Comparison of ENCODE assay signal across 7 mouse cellular contexts in the genomic region with DNA sequence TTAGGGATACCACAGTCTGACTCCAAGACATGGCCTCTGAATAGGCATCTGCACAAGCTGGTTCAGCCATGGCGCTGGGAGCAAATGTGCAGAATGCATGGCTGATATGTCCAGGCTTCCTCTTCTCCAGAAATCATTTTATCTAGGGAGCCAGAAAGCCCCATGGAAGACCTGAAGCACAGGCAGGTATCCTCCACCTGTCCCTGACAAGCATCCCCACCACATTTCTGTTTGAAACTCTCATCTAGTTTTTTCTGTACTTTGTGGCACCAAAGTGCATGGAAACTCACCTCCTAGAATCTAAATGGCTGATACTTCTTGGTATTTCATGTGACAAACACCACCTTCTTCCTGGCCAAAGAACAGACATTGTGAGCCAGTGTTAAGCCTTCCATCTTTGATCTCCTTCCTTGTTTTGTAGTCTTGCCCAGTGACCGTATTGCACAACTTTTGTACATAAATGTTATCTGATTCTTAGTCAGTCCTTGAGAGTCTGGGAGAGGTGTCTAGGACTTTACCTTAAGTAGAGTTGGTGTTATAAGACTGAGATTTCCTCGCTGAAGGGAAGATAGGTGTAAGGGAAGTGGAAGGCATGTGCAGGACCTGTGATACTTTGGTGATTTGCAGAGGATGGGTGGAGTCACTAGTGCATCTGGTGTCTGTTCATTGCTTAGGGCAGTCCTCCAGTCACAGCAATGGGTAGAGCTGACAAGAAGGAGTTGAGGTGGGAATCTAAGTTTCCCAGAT.
DNase-seq lines count a peak whose midpoint lies in the region; ATAC-seq and TF ChIP-seq lines count a peak whose summit lies in the region.
"Not testable (repeated sequence)": the region's sequence is repeated elsewhere in the genome, so short reads cannot be mapped to it uniquely, and the experiment has no call there.

No protein-coding gene starts in this region.

- WGBS in forebrain, embryonic 13.5 days: 73% methylated on average over 3 of the region's 3 CpGs
- 71% methylated on average over 3 of the region's 3 CpGs for WGBS in heart, embryonic 14.5 days
- 69% methylated on average over 3 of the region's 3 CpGs for whole genome bisulfite sequencing in limb, embryonic 14.5 days
- WGBS in lung, embryonic 16.5 days: 69% methylated on average over 3 of the region's 3 CpGs

- not testable (repeated sequence) for H3K27ac ChIP-seq in forebrain, embryonic 13.5 days; heart, embryonic 14.5 days (replicated peaks in 1 of 2; ENCODE audit: control insufficient read depth in 1 of 2, insufficient read depth in 1 of 2, low read depth in 2 of 2, low read length in 2 of 2); limb, embryonic 14.5 days (replicated peaks; ENCODE audit: low read depth, low read length); lung, embryonic 16.5 days (ENCODE audit: low read length)

- ATAC-seq in cerebellum, adult (ENCODE audit: insufficient number of reproducible peaks, low FRiP score, low TSS enrichment): peak; percentile 13; the same call in 1 of the 2 replicates
- ATAC-seq in forebrain, embryonic 13.5 days: peak; percentile 33
- peak; percentile 29 for ATAC-seq in heart, embryonic 14.5 days (ENCODE audit: insufficient number of reproducible peaks, insufficient read depth, low FRiP score, low read depth)
- ATAC-seq in inflammation-experienced regulatory T-cells, adult 6 months: peak; percentile 8
- peak; percentile 10; the same call in 1 of the 2 replicates for ATAC-seq in limb, embryonic 14.5 days (ENCODE audit: low FRiP score, low read depth)
- ATAC-seq in lung, embryonic 16.5 days (ENCODE audit: low read depth): peak; percentile 34
- ATAC-seq in monocyte, adult 5-6 weeks (replicated peaks; ENCODE audit: insufficient number of reproducible peaks, low FRiP score, low TSS enrichment, poor library complexity, severe bottlenecking): peak; percentile 41

- not testable (repeated sequence) for DNase-seq in limb, embryonic 14.5 days (ENCODE audit: low spot score)

- peaks cover 34% of the 10 kb centered on the region for H3K9me3 ChIP-seq in forebrain, embryonic 13.5 days (replicated peaks)
- peaks cover 44% of the 10 kb centered on the region for H3K9me3 ChIP-seq in heart, embryonic 14.5 days (ENCODE audit: control insufficient read depth, low read length)
- H3K9me3 ChIP-seq in limb, embryonic 14.5 days (ENCODE audit: control insufficient read depth, low read length): peaks cover 45% of the 10 kb centered on the region
- H3K9me3 ChIP-seq in lung, embryonic 16.5 days (ENCODE audit: control insufficient read depth, low read length): peaks cover 33% of the 10 kb centered on the region

- not testable (repeated sequence) for H3K27me3 ChIP-seq in forebrain, embryonic 13.5 days; heart, embryonic 14.5 days (ENCODE audit: control insufficient read depth, insufficient read depth, low read length); limb, embryonic 14.5 days (ENCODE audit: control insufficient read depth, insufficient read depth, low read length); lung, embryonic 16.5 days (ENCODE audit: control insufficient read depth, insufficient read depth, low read depth, low read length)

- not testable (repeated sequence) for H3K9ac ChIP-seq in forebrain, embryonic 13.5 days; heart, embryonic 14.5 days (ENCODE audit: low read length); limb, embryonic 14.5 days (ENCODE audit: low read depth, low read length, severe bottlenecking); lung, embryonic 16.5 days (ENCODE audit: low read length)

- H3K4me3 ChIP-seq in forebrain, embryonic 13.5 days; heart, embryonic 14.5 days (ENCODE audit: control insufficient read depth in 1 of 2, insufficient read depth in 1 of 2, low read depth in 1 of 2, low read length in 2 of 2); limb, embryonic 14.5 days (replicated peaks; ENCODE audit: low read length); lung, embryonic 16.5 days (ENCODE audit: low read length): not testable (repeated sequence)

- H3K4me1 ChIP-seq in forebrain, embryonic 13.5 days; heart, embryonic 14.5 days (ENCODE audit: control insufficient read depth in 2 of 2, insufficient read depth in 2 of 2, low read length in 2 of 2); limb, embryonic 14.5 days (ENCODE audit: control insufficient read depth, insufficient read depth, low read length); lung, embryonic 16.5 days (replicated peaks; ENCODE audit: control insufficient read depth, insufficient read depth, low read length): not testable (repeated sequence)

- H3K4me2 ChIP-seq in forebrain, embryonic 13.5 days; heart, embryonic 14.5 days (ENCODE audit: low read length); limb, embryonic 14.5 days (replicated peaks; ENCODE audit: low read depth, low read length, severe bottlenecking); lung, embryonic 16.5 days (ENCODE audit: low read depth, low read length): not testable (repeated sequence)

- not testable (repeated sequence) for H3K36me3 ChIP-seq in forebrain, embryonic 13.5 days (ENCODE audit: poor library complexity, severe bottlenecking); heart, embryonic 14.5 days (ENCODE audit: control insufficient read depth, insufficient read depth, low read length); limb, embryonic 14.5 days (ENCODE audit: control insufficient read depth, insufficient read depth, low read length); lung, embryonic 16.5 days (ENCODE audit: control insufficient read depth, insufficient read depth, low read length)

- not testable (repeated sequence) for TF ChIP-seq POLR2A in limb, embryonic 14.5 days (IDR thresholded peaks at IDR 0.05; ENCODE audit: borderline replicate concordance, extremely low read depth, insufficient read depth, insufficient read length)
